Mouse (Mus musculus) G1E (cell line): ENCODE measurements at regions not wholly inside any gene's neighbourhood (a gene's known extent, or its start where the extent isn't known, plus 50 kb on each side); places are given as distances from the start of the nearest gene placed in this dataset.

Experiments
- CTCF ChIP-seq: IDR thresholded peaks from 2 replicates; pipeline ENCODE4 v1.5.1; 2012; ENCODE audit warnings: low read depth, low read length, inconsistent platforms, mixed read lengths
- GATA1 ChIP-seq: IDR thresholded peaks from 2 replicates; pipeline ENCODE4 v1.6.1; 2012; ENCODE audit warnings: borderline replicate concordance, low read length, inconsistent platforms, mixed read lengths
- GATA2 ChIP-seq: IDR thresholded peaks from 2 replicates; pipeline ENCODE4 v1.6.1; 2012; ENCODE audit warnings: low read depth, low read length, inconsistent platforms, borderline replicate concordance

DNA sequence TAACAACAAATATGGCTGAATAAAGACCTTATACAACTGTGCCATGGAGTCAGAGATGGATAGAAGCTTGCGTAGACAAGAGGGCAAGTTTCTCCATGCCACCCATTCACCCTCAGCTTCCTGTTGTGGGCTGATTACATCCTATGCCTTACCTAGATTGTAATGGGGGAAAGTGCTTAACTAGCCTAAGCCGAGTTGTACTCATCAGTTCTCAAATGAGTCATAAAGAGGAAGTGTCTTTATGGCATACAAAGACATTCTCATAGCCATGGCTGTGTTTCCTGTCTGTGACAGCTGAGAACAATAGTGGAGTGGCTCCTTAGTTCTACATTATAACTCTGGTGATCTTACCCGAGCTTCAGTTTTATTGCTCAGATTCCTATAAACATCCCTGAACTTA, 124.3 kb downstream of the Btc start:
- TF ChIP-seq CTCF (no peak), GATA2 (no peak), GATA1 (no peak)
